Mouse (Mus musculus) right cerebral cortex, postnatal 10 days (tissue): ENCODE measurements at regions not wholly inside any gene's neighbourhood (a gene's known extent, or its start where the extent isn't known, plus 50 kb on each side); places are given as distances from the start of the nearest gene placed in this dataset.

Experiments used
- DNase-seq, 2 experiments: peaks; one replicate each; pipeline ENCODE4 v3.0.0; 2021; ENCODE audit warnings: low spot score in 2 of 2

DNA sequence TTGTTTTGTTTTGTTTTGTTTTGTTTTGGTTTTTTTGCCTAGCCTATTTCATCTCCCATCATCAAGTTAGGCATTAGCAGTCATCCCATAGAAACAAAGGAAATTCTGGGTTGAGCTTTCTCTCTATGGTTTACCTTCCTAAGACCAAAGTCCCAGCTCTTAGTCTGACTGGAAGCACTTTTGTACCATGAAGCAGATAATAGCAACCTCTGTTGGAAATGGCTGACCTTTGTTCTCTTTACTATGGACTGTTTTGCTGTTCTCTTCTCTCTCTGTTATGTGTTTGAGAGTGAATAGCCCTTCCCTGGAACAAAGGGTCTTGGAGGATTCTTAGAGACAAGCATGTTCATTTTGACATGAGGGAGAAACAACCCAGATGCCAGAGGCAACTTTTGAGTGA lies 1681.7 kb upstream of the 5930422O12Rik start:
- DNase-seq = no peak

- DNase-seq = no peak
These were observed 1678.5 kb upstream of the 5930422O12Rik start for GRCm38 (mm10) chr8:31749974-31750373.

GRCm38 (mm10) chr8:31750482-31751126 lies 1677.9 kb upstream of the 5930422O12Rik start:
- DNase-seq = no peak

DNA sequence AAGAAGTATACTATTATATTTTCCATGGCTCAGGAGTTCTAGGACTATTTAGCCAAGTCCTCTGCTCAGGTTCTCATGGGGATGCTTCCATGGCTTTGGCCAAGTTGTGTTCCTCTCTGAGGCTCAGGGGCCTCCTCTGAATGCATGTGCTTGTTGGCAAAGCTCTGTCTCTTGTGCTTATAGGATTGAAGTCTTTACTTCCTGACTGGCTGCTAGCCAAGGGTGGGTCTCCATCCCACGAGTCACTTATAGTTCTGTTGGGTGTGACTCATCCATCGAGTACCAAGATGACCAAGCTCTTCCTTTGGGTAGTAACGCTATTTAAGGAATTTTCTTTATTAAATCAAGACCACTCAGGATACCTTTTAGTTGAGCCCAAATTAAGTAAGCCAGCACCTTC lies 1672.8 kb upstream of the 5930422O12Rik start:
- no peak for DNase-seq

- no peak for DNase-seq
These were observed 1666.4 kb upstream of the 5930422O12Rik start for GRCm38 (mm10) chr8:31762091-31762490.
